Mouse (Mus musculus) gastrocnemius, postnatal 4 days (tissue): ENCODE measurements around the gene Rreb1. TPM values are rescaled to one million over a fixed set of nuclear protein-coding genes. Genes with fewer than 3 reads are reported as not detected.

Source experiments
- DNase-seq, 2 experiments: peaks; one replicate each; pipeline ENCODE4 v3.0.0; 2021 to 2022; ENCODE audit warnings: low spot score in 2 of 2, mixed read lengths in 2 of 2
- total RNA-seq, 2 experiments: library from RNA; stranded (reverse); gene quantifications; 2 replicates each; pipeline ENCODE4 v1.2.3; 2021

Rreb1 gene
- total RNA-seq, 2 experiments from 2014 or later = 51.0 to 53.6 TPM

DNA sequence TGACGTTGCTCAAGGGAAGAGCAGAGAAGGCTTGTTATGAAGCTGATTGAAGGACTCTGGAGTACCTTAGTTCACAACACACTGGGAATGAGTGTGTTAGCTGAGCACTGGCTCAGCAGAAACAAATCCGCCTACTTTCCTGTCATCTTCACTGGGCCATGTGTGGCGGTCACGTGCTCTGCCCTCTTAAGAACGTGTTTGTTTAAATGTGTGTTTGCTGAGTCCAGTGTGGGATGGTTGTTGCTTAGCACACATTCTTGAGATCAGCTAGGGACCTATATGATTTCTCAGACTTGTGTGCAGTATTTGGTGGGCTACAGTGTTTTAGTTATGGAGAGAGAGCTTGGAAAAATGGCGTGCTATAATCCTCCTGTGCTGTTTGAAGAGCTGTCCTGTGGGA is 133.8 kb downstream of the Rreb1 start:
- DNase-seq = no peak

DNA sequence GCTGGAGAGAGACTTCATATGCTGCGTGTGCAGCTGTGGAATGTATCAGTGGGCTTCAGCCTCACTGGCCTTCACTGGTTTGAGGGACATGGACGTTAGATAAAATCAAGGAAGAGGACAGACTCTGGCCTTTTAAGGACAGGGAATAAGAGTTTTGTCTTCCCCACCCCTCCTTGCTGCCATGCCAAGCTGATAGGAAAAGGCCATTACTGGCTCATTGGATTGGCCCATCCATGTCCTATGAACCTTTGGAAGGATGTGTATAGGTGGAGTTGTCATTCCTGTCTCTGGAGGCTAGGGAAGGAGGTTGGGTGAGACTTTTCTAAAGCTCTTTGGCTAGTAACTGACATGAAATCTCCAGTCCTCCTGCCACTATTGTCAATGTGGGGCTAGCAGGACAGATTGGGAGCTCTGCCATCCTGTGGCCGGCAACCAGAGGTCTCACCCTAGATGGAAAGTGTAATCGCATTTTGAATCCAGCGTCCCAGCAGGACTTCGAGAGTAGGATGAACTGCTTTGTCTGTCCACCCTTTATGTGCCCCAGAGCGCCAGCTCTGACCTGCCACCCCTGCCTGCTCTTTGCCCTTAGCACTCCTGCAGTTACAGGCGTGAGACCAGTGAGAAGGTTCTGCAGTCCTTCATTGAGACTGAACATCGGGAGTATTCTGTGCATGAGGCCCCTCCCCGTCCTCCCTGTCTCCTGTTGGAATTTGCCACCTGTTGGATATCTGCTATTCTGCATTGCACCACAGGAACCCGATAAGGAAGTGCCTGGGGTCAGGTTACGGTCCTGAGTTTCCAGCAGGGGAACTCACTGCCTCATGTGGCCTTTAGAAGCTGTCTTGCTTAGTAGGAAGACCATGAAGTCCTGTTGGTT is 134.6 kb downstream of the Rreb1 start:
- no peak for DNase-seq

DNA sequence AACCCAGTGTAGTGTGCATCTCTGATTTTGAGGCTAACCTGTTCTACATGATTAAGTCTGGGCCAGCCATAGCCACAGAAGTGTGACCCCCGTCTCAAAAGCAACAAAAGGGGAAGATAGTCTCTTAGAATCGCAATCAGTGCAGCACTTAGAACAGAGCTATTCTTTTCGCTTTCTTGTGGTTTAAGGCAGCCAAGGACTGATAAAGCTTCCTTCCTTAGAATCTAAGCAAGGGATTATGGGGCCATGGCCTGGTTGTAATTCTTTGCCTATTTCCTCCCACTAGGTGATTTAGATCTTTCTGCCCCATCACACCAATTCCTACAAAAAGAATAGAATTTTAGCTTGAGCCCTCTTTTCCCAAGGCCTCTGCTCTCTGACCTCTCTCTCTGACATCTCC is 135.8 kb downstream of the Rreb1 start:
- DNase-seq = no peak

DNA sequence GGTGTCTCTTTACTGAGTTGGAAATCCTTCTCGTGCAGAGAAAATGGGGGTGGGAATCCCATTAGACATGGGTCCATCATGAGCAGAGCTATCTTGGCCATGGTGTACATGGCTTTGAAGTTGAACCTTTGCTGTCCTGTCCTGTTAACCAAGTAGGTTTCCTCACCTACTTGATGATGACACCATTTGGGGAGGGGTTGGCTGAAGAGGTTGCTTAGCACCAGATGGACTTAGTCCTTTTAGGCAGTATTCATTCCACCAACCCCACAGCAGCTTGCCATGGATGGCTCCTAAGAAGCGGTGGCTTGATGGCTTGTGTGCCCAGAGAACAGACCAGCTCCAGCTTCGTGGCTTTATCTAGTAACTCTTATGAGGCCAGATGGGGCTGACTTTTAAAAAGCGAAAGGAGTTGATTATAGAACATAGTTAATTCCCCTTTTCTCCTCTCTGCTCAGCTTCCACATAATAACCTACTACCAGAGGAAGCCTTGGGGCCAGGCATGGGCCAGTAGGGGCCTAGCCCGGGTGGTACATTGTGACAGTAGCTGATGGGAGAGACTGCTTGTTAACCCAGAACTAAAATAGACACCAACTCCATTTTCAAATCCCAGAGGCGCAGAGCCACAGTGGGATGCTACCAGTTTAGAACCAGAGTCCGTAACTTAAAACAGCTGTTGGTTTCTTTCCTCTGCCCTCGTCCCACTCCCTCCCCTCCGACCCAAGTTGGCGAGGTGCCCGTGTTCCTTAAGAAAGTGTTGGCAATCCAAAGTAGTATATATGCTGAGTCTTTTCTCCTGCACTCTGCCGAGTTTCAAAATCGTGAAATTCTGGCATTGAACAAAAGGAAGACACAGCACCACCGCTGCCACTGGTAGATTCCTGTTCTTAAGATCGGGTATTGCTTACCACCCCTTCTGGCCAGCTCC is 140.4 kb downstream of the Rreb1 start:
- DNase-seq = no peak

DNA sequence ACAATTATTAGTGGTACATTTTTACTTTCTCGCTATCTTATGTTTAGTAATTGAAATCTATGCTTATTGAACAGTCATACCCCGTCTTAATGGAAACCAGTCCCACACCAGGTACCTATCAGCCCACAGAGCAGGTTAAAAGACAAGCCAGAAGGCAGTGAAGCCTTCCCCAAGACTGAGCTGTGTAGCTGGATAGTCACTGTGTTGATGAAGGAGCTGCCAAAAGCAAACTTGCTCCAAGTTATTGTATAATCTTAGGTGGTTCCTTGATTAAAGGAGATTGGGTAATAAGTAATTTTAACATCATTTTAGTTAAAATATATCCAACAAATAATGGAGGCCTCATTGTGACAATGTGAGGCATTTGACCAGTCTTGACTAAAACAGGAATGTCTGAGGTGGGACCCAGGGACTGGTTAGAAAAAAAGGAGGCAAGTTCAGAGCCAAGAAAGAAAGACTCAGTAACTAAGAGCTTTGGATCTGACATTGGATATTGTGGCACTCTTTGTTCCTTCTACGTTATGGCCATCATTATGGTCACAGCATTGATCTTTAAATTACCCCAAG is 141.6 kb downstream of the Rreb1 start:
- DNase-seq = no peak

DNA sequence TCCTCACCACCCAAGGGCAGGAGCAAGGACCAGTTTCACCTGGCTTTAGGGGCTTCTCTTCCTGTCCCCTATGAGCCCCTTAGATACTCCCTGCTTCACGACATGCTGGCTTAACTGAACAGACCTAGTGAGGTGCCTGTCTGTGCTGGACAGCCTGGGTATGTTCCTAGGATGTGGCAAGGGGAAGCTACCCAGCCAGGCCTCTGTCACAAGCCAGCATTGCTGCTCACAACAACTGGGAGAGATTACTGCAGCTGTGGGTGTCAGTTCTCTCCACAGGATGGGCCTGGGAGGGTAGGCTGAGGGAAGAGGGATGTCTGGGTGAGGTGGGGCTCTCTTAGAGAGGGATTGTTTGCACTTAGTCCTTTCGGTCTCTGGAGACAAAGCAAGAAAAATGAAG is 142.5 kb downstream of the Rreb1 start:
- DNase-seq = peak in 1 of 2 experiments; percentile 30

DNA sequence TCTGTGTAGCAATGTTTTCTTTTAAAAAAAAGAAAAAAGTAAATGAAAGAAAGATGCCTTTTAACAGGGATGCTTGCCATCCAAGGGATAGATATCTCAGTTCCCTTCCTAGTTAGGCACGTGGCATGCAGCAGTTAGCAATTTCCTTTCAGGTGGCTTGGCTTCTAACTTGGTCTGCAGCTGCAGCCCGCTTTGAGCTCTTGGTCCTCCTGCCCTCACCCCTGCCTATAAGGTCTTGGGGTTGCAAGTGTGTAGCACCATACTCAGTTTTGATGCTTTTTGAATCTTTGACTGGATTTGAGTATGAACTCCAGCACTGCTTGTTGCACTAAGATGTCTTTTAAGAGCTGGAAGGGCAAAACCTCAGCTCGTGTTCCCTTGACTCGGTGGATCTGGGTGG is 144.9 kb downstream of the Rreb1 start:
- DNase-seq = no peak

DNA sequence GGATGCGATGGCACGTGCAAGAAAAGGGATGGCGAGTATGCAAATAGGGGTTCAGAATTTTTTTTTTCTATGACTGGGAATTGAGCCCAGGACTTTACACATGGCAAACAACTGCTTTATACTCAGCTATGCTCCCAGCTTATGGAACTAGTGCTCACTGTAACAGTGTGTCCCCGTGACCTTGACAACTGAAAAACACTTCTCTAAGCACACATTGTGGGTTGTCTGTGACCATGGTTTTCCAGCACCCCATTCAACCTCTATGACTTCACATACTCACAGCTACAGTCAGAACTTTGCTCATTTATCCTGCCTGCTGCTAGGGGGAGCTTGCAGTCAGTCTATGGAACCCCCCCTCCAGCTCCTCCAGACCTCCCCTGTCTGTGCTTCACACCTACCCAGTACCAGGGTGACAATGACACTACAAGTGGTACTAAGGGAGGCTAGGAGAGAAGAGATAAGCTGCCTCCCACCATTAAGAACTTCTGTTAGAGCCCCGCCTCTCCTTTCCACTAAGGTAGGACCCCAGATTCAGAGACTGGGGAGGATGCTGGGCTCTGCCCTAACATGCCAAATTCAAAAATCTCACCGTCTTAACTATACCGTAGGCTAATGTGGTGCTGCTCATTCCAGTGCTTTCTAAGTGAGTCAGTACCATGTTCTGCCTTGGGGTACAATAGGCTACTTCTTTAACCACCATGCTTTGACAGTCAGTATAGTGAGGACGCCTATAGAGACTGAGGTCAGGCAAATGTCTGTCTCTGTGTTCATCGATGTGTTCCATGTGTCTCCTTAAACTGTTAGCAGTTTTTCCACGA is 145.7 kb downstream of the Rreb1 start:
- no peak for DNase-seq

DNA sequence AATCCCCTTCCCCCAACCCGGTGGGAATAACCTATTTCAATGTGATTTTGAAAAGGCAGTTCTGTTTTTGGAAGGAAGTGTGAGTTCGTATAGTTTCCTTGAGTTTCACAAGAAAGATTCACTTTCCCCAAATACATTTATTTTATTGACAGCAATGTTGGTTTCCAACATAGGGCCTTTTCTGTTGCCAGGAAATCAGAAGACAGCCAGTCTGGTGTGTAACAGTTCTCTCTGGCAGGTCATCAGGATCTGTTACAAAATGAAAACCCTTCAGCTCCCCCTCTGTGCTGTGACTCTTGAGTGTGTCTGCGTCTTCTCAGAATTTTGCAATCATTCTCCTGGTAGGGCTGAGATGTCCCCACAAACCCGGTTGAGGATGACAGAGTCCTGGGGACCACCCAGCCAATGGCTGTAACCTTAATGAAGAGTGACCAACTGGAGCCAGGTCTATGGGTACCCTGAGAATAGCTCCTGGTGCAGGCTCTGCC is 146.3 kb downstream of the Rreb1 start:
- DNase-seq = no peak

DNA sequence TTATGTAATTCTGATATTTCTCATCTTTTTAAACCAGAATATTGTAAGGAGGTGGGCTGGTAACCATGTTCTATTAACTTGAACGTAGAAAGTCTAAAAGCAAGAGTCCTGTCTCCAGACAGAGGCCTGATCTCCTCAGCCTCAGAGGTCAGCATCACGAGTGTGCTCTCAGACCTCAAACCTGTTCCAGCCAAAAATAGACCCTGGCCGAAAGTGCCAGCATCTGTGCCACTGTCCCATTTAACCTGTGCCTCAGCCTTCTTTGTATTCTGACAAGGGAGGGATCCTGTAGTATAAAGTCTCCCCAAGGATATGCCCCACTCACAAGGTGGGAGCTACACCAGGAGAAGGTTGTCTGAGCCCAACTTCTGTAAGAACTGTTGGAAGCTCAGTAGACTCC is 148.2 kb downstream of the Rreb1 start:
- DNase-seq = no peak

DNA sequence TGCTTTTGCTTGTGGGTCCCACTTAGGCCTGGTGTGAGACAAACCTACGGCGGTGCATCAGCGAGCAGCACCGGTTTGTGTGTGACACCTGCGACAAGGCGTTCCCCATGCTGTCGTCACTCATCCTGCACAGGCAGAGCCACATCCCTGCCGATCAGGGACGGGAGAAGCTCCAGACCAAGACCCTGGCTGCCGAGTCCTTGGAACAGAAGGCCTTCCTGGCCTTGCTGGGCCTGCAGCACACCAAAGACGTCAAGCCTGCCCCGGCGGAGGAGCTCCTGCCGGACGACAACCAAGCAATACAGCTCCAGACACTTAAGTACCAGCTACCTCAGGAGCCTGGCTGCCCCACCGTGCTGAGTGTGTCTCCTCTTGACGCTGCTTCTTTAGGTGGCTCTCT is 151.3 kb downstream of the Rreb1 start:
- DNase-seq = no peak

DNA sequence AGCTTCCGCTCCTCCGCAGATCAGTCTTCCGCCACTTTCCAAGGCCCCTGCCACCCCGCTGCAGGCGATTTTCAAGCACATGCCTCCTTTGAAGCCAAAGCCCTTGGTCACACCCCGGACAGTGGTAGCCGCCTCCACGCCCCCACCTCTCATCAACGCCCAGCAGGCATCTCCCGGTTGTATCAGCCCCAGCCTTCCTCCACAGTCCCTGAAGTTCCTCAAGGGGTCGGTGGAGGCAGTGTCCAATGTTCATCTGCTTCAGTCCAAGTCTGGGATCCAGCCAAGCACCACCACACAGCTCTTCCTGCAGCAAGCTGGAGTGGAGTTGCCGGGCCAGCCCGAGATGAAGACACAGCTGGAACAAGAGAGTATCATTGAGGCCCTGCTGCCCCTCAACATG is 151.9 kb downstream of the Rreb1 start:
- DNase-seq = no peak

DNA sequence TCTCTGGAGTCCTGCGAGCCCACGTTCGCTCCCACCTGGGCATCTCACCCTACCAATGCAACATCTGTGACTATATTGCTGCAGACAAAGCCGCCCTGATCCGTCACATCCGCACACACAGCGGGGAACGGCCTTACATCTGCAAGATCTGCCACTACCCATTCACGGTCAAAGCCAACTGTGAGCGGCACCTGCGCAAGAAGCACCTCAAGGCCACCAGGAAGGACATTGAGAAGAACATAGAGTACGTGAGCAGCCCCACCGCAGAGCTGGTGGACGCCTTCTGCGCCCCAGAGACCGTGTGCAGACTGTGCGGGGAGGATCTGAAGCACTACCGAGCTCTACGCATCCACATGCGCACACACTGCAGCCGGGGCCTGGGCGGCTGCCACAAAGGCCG is 152.4 kb downstream of the Rreb1 start:
- no peak for DNase-seq

DNA sequence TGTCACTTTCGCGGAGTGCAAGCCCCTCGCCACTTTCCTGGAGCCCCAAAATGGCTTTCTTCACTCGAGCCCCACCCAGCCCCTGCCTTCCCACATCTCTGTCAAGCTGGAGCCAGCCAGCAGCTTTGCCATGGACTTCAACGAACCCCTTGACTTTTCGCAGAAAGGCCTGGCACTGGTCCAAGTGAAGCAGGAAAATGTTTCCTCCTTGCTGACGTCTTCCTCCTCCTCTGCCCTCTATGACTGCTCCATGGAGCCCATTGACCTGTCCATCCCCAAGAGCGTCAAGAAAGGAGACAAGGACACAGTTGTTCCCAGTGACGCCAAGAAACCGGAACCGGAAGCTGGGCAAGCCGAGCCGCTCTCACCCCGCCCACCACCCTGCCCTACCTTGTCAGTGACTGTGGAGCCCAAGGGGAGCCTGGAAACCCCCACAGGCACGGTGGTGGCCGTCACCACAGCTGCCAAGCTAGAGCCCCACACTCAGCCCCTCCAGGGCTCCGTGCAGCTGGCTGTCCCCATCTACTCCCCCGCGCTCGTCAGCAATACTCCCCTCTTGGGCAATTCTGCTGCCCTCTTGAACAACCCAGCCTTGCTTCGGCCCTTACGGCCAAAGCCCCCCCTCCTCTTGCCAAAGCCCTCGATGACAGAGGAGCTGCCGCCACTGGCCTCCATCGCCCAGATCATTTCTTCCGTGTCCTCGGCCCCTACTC is 153.2 kb downstream of the Rreb1 start:
- no peak for DNase-seq

DNA sequence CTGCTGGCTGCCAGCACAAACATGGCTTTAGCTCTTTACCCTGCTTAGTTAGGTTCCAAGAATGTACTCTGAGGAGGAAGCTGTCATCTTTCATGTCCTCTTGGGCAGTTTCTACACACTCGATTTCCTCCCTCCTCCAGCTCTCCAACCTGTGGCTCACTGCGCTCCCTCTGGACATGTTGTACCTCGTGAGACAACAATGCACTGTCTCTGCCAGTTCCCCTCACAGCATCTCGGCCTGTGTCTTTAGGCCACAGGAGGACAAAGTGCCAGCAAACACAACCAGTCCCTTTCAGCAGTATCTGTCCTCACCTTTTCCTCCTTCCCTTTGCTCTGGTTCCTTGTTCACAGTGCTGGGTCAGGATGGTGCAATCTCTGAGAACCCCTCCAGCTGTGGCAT is 155.9 kb downstream of the Rreb1 start:
- DNase-seq = no peak

DNA sequence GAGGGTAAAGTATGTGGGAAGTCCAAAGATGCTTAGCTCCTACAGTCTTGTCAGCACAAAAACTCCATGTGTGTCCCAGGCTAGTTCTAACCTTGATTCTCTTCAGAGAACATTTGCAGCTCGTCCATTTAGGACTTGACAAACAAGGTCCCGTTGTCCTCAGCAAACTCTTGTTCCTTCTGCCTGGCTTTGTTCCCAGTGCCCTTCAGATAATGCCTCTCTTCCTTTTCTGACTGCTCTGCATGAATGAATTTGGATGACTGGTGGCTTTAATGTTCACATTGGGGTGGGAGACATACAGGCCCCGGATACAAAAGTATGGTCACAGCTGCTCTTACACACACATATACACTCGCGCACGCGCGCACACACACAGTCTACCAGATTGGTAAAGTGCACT is 156.7 kb downstream of the Rreb1 start:
- no peak for DNase-seq

DNA sequence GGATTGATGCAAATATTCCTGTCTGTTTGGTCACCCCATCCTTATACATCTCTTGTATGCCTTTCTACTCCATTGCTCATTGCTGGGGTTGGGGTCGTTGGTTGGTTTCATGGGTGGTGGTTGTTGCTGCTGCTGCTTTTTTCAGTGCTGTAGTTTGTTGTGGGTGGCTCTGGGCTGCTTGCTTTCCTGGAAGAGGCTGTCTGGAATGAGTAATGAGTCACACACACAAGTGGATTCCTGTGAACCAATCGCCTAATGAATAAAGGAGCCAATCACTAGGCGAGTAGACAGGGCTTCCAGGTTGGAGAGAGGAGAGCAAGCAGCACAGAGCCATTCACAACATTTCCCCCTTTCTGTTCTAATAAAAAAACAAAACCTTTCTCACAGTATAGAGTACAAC is 158.2 kb downstream of the Rreb1 start:
- no peak for DNase-seq

DNA sequence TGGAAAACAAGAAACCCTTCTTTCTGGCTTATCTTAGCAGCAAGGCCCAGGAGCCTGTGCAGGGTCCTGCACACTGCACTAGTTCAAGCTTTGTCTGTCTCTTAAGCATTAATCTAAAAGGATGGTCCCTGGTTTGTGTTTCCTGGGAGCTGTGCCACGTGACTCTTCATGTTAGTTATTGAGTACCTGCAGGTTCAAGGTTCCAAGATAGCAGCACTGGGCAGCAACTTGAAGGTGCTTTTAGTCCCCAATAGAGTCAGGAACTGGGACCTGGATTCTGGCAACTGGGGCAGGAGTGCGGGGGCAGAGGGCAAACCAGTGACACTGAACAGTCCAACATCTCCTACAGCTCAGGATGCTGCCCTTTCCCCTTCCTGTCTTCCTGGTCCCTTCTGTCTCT is 162.0 kb downstream of the Rreb1 start:
- no peak for DNase-seq

DNA sequence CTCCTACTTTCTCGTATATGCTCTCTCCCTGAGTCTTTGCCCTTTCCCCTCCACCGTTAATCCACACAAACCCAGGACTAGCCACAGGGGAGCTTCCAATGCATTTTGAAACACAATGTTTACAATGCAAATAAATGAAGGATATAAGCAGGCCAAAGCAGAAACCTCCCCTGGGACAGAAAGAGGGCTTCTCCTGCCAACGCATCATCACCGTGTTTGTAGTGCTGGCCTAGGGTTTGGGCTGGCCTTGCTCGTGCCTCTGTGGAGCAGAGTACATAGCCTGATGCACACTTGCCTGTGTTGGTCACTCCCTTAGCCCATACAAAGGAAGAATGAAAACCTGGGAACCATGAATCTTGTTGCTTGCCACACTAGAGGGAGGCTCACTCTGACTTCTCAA is 162.4 kb downstream of the Rreb1 start:
- no peak for DNase-seq

DNA sequence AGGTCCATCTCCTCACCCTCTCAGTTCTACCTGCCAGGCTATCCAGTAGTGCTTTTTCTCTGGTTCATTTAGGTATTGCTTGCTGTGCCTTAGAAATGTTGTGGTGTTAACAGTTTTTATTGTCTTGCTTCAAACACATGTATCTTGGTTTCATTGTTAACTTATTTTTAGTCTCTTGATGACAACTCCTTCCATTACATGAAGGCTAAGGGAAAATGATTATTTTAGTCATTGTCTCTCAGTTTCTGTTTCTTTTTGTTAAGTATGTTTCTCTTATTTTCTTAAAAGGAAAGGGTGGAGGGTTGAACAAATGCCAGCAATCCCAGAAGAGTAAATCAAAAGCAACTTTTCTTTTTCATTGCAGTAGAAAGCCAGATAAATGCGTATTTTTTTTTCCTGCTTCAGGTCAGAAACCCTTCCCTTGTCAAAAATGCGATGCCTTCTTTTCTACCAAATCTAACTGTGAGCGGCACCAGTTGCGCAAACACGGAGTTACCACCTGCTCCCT is 163.0 kb downstream of the Rreb1 start:
- no peak for DNase-seq
